In genomic region chr15:38373797-38374196, GRCm38 (mm10) we compare ENCODE assay signal across 8 mouse cellular contexts.
DNase-seq lines count a peak whose midpoint lies in the region; ATAC-seq lines count a peak whose summit lies in the region.

No protein-coding gene starts in this region.

- no peaks in the 10 kb centered on the region for H3K27me3 ChIP-seq in hindbrain, embryonic 13.5 days
- peaks cover 23% of the 10 kb centered on the region for H3K27me3 ChIP-seq in megakaryocyte, embryonic 14.5 days (replicated peaks)

- no peaks in the 10 kb centered on the region for H3K36me3 ChIP-seq in hindbrain, embryonic 13.5 days
- no peaks in the 10 kb centered on the region for H3K36me3 ChIP-seq in megakaryocyte, embryonic 14.5 days (replicated peaks; ENCODE audit: low read length)

- H3K27ac ChIP-seq in hindbrain, embryonic 13.5 days: no peak overlapping the region

- peak overlapping the region; percentile 58 for H3K4me2 ChIP-seq in hindbrain, embryonic 13.5 days

- H3K4me1 ChIP-seq in hindbrain, embryonic 13.5 days (replicated peaks): peaks cover 7% of the 10 kb centered on the region
- peaks cover 37% of the 10 kb centered on the region for H3K4me1 ChIP-seq in megakaryocyte, embryonic 14.5 days

- H3K9me3 ChIP-seq in hindbrain, embryonic 13.5 days: no peaks in the 10 kb centered on the region
- H3K9me3 ChIP-seq in megakaryocyte, embryonic 14.5 days: peaks cover 3% of the 10 kb centered on the region; the same call in 1 of the 2 replicates

- WGBS in hindbrain, embryonic 13.5 days: 3% methylated on average over 17 of the region's 21 CpGs

- H3K9ac ChIP-seq in hindbrain, embryonic 13.5 days: peak overlapping the region; percentile 61

- intact Hi-C loops in left cerebral cortex, postnatal 25 days (cut with DNase I): no loop called here

- H3K4me3 ChIP-seq in hindbrain, embryonic 13.5 days: peak overlapping the region; percentile 33
- peak overlapping the region; percentile 87 for H3K4me3 ChIP-seq in megakaryocyte, embryonic 14.5 days (replicated peaks)

- ATAC-seq in hindbrain, embryonic 13.5 days (ENCODE audit: low FRiP score): peak; percentile 78

- DNase-seq in WW6 (ENCODE audit: low read depth, low spot score): peak; percentile 54
- peak; percentile 59 to 62 for DNase-seq in cerebellum, postnatal 14 days
- DNase-seq in gastrocnemius, adult 18-20 months (ENCODE audit: low spot score): peak; percentile 74
- peak; percentile 44 to 66 for DNase-seq in left cerebral cortex, postnatal 25 days (ENCODE audit: low spot score in 2 of 2)
- peak; percentile 66 for DNase-seq in right cerebral cortex, adult 18-20 months
- DNase-seq in urinary bladder, postnatal 25 days (ENCODE audit: low spot score): peak; percentile 69
